Mouse (Mus musculus) embryonic facial prominence, embryonic 11.5 days (tissue): Measurements from ENCODE around the gene Abl1. TPM values are rescaled to one million over a fixed set of nuclear protein-coding genes. Genes with fewer than 3 reads are reported as not detected.

Source experiments
- ATAC-seq: fragments of 200-750 bp; cut with Nextera tagmentation; replicated peaks from 2 replicates; pipeline ENCODE4 v1.8.0; 2017; ENCODE audit warnings: low read depth; ENCODE audit not compliant: insufficient number of reproducible peaks, low FRiP score, low TSS enrichment
- DNase-seq: peaks from one replicate; pipeline ENCODE4 v3.0.0-alpha.2; 2015; ENCODE audit warnings: low spot score
- H3K27ac ChIP-seq: fragments of 300-500 bp; sonication (generic); replicated peaks from 2 replicates; pipeline ENCODE4 v1.5.1; 2014; ENCODE audit warnings: mild to moderate bottlenecking, low read depth, low read length, control low read depth
- H3K27me3 ChIP-seq: fragments of 300-500 bp; sonication (generic); 2 replicates; pipeline ENCODE4 v1.6.1; 2014; ENCODE audit warnings: mild to moderate bottlenecking, low read length, moderate library complexity, mixed read lengths; ENCODE audit not compliant: control insufficient read depth, insufficient read depth
- H3K36me3 ChIP-seq: fragments of 300-500 bp; sonication (generic); replicated peaks from 2 replicates; pipeline ENCODE4 v1.6.1; 2014; ENCODE audit warnings: low read depth, mild to moderate bottlenecking, low read length, moderate library complexity, mixed read lengths; ENCODE audit not compliant: control insufficient read depth, insufficient read depth
- H3K4me1 ChIP-seq: fragments of 300-500 bp; sonication (generic); 2 replicates; pipeline ENCODE4 v1.6.1; 2014; ENCODE audit warnings: low read length, mixed read lengths; ENCODE audit not compliant: control insufficient read depth, insufficient read depth
- H3K4me2 ChIP-seq: fragments of 300-500 bp; sonication (generic); 2 replicates; pipeline ENCODE4 v1.6.1; 2014; ENCODE audit warnings: low read depth, mild to moderate bottlenecking, control low read depth, low read length, moderate library complexity
- H3K4me3 ChIP-seq: fragments of 300-500 bp; sonication (generic); 2 replicates; pipeline ENCODE4 v1.5.1; 2014; ENCODE audit warnings: low read depth, low read length, control low read depth
- H3K9ac ChIP-seq: fragments of 300-500 bp; sonication (generic); replicated peaks from 2 replicates; pipeline ENCODE4 v1.6.1; 2014; ENCODE audit warnings: mild to moderate bottlenecking, control low read depth, low read length
- H3K9me3 ChIP-seq: fragments of 300-500 bp; sonication (generic); replicated peaks from 2 replicates; pipeline ENCODE4 v1.6.1; 2016; ENCODE audit warnings: mild to moderate bottlenecking, low read length, inconsistent platforms, mixed read lengths; ENCODE audit not compliant: control insufficient read depth
- WGBS: fragments of 180-500 bp; shearing (Covaris S2); extraction: QIAGEN DNeasy Blood & Tissue Kit; methylation state at CpG from one replicate; pipeline ENCODE4 v1.1.7; 2014; 5-methylcytosine and 5-hydroxymethylcytosine counted together
- polyA plus RNA-seq: library from polyadenylated mRNA; unstranded; fragments of >200 nt; fragmentation: Nextera tagmentation; extraction: Ambion mirVana; gene quantifications from 2 replicates; pipeline ENCODE4 v1.2.1, GENCODE M21; 2014

Abl1 gene
- polyA plus RNA-seq, 1 experiment from 2014 or later: 39.5 TPM

- Histone ChIP-seq H3K4me1 (peaks cover 5% of the 10 kb centered on the region), H3K9ac (no peak overlapping the region), H3K4me2 (no peak overlapping the region), H3K9me3 (no peaks in the 10 kb centered on the region), H3K36me3 (no peaks in the 10 kb centered on the region), H3K27me3 (peaks cover 4% of the 10 kb centered on the region), H3K4me3 (no peak overlapping the region), H3K27ac (no peak overlapping the region)
- DNase-seq (no peak), ATAC-seq (no peak)
- 66% methylated on average over 7 of the region's 7 CpGs for WGBS
Observed at GRCm38 (mm10) chr2:31827877-31828276, 139.7 kb downstream of the Abl1 start.

- H3K27ac ChIP-seq: no peak overlapping the region
- H3K4me3 ChIP-seq: no peak overlapping the region
- H3K36me3 ChIP-seq: no peaks in the 10 kb centered on the region
- peaks cover under 1% of the 10 kb centered on the region for H3K27me3 ChIP-seq
- no peaks in the 10 kb centered on the region; the same call in 1 of the 2 replicates for H3K4me1 ChIP-seq
- no peaks in the 10 kb centered on the region for H3K9me3 ChIP-seq
- H3K9ac ChIP-seq: no peak overlapping the region
- ATAC-seq (no peak), DNase-seq (no peak)
- WGBS: 16% methylated on average over 4 of the region's 4 CpGs
- no peak overlapping the region for H3K4me2 ChIP-seq
Observed at GRCm38 (mm10) chr2:31828311-31828825, 140.2 kb downstream of the Abl1 start.

GRCm38 (mm10) chr2:31836091-31836490 is 147.9 kb downstream of the Abl1 start:
- WGBS: 70% methylated on average over 10 of the region's 10 CpGs
- H3K4me1 ChIP-seq: no peaks in the 10 kb centered on the region
- no peak overlapping the region for H3K27ac ChIP-seq
- H3K4me2 ChIP-seq: no peak overlapping the region
- H3K9me3 ChIP-seq: no peaks in the 10 kb centered on the region
- no peak overlapping the region for H3K9ac ChIP-seq
- no peak overlapping the region for H3K4me3 ChIP-seq
- ATAC-seq: peak; percentile 42; the same call in 1 of the 2 replicates
- no peak for DNase-seq
- no peaks in the 10 kb centered on the region for H3K27me3 ChIP-seq
- no peaks in the 10 kb centered on the region for H3K36me3 ChIP-seq

- H3K27me3 ChIP-seq: no peaks in the 10 kb centered on the region
- H3K36me3 ChIP-seq: no peaks in the 10 kb centered on the region
- no peak overlapping the region for H3K27ac ChIP-seq
- no peak; the same call in 1 of the 2 replicates for ATAC-seq
- no peak for DNase-seq
- H3K9me3 ChIP-seq: no peaks in the 10 kb centered on the region
- WGBS: 26% methylated on average over 6 of the region's 6 CpGs
- H3K4me1 ChIP-seq: no peaks in the 10 kb centered on the region
- no peak overlapping the region for H3K9ac ChIP-seq
- no peak overlapping the region for H3K4me2 ChIP-seq
- H3K4me3 ChIP-seq: no peak overlapping the region
Observed at GRCm38 (mm10) chr2:31836985-31837384, 148.8 kb downstream of the Abl1 start.

- Histone ChIP-seq H3K27me3 (0 out of 2 replicates have a peak, but pooled peaks cover 3% of the 10 kb centered on the region), H3K4me2 (no peak overlapping the region), H3K36me3 (no peaks in the 10 kb centered on the region), H3K4me1 (no peaks in the 10 kb centered on the region), H3K9me3 (no peaks in the 10 kb centered on the region), H3K27ac (no peak overlapping the region), H3K4me3 (no peak overlapping the region), H3K9ac (no peak overlapping the region)
- DNase-seq (no peak), ATAC-seq (no peak)
- WGBS: 47% methylated on average over 1 of the region's 1 CpGs
Observed at GRCm38 (mm10) chr2:31838868-31839267, 150.7 kb downstream of the Abl1 start.

GRCm38 (mm10) chr2:31844729-31845136 is 156.6 kb downstream of the Abl1 start:
- Histone ChIP-seq H3K9me3 (no peaks in the 10 kb centered on the region), H3K4me2 (no peak overlapping the region; the same call in 1 of the 2 replicates), H3K4me1 (peaks cover 17% of the 10 kb centered on the region), H3K4me3 (no peak overlapping the region), H3K9ac (no peak overlapping the region), H3K27me3 (peaks cover 29% of the 10 kb centered on the region), H3K27ac (no peak overlapping the region), H3K36me3 (no peaks in the 10 kb centered on the region)
- WGBS: 3% methylated on average over 10 of the region's 10 CpGs
- ATAC-seq: 0 out of 2 replicates have a peak, but pooled peaks have one; percentile 17
- DNase-seq: no peak

- peak overlapping the region; percentile 44; the same call in 1 of the 2 replicates for H3K9ac ChIP-seq
- no peak overlapping the region for H3K27ac ChIP-seq
- H3K9me3 ChIP-seq: no peaks in the 10 kb centered on the region
- 3% methylated on average over 26 of the region's 26 CpGs for WGBS
- H3K4me1 ChIP-seq: peaks cover 17% of the 10 kb centered on the region
- DNase-seq (no peak), ATAC-seq (no peak)
- peak overlapping the region; percentile 96 for H3K4me2 ChIP-seq
- H3K27me3 ChIP-seq: peaks cover 29% of the 10 kb centered on the region
- H3K36me3 ChIP-seq: no peaks in the 10 kb centered on the region
- H3K4me3 ChIP-seq: peak overlapping the region; percentile 53
Observed at GRCm38 (mm10) chr2:31845512-31845895, 157.3 kb downstream of the Abl1 start.

GRCm38 (mm10) chr2:31845896-31846691 is 157.9 kb downstream of the Abl1 start, which contains the start of gene Fibcd1:
Fibcd1 (minus strand) TSS chr2:31846005.
- H3K27ac ChIP-seq: no peak within 1 kb of the TSS
- no peaks in the 10 kb centered on the region for H3K36me3 ChIP-seq
- no peaks in the 10 kb centered on the region for H3K9me3 ChIP-seq
- peak within 1 kb of the TSS; percentile 44 for H3K9ac ChIP-seq
- peaks cover 17% of the 10 kb centered on the region for H3K4me1 ChIP-seq
- H3K27me3 ChIP-seq: peaks cover 29% of the 10 kb centered on the region
- peak within 1 kb of the TSS; percentile 53 for H3K4me3 ChIP-seq
- peak; percentile 46 for DNase-seq
- H3K4me2 ChIP-seq: peak within 1 kb of the TSS; percentile 96
- 0 out of 2 replicates have a peak, but pooled peaks have one; percentile 38 for ATAC-seq
- under 1% methylated on average over 83 of the region's 88 CpGs for WGBS
